Mouse (Mus musculus) NIH3T3 (cell line): ENCODE results near the gene BC005537.

ENCODE experiments used
- DNase-seq: peaks from one replicate; pipeline ENCODE4 v3.0.0-alpha.2; 2012; ENCODE audit warnings: low read depth

The BC005537 gene

GRCm38 (mm10) chr13:24844983-24845955, 43.8 kb downstream of the BC005537 start, which contains the start of gene D130043K22Rik:
Gene D130043K22Rik, plus strand, starts transcription at chr13:24845135.
- no peak for DNase-seq

- no peak for DNase-seq
Observed at GRCm38 (mm10) chr13:24849318-24849717, 47.9 kb downstream of the BC005537 start.

DNA sequence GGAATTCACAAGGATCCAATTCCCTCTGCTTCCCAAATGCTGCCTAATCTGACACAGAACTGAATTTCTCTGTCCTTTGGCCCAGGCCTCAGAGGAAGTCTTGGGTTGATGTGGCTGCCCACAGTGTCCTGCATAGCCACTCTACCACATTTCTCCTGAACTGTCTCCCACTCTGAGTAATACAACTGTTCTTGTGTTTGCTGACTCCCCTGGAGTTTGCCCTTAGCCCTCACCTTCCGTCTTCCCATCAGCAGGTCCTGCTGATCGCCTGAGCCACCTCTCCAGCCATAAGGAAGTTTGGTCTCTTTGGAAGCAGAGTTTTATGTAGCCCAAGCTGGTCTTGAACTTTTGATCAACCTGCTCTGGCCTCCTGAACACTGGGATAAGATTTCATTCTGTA, 50.5 kb downstream of the BC005537 start:
- DNase-seq: no peak

DNA sequence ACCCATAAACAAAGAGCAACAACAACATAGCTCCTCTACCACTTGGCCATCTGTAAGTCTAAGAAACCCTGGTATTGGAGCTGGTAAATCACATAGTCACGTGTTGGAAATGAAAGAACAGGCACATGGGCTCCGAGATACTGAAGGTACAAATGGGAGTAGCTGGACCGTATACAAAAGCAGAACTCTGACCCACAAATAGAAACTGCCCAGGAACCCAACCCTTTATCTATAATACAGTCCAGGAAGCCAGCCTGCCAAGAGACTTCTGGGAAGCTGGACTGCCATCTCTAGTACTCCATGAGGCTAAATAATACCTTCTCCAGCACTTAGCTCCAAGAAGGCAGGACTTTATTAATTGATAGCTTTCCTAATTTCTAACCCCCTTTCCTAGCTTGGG, 51.1 kb downstream of the BC005537 start:
- DNase-seq: no peak

DNA sequence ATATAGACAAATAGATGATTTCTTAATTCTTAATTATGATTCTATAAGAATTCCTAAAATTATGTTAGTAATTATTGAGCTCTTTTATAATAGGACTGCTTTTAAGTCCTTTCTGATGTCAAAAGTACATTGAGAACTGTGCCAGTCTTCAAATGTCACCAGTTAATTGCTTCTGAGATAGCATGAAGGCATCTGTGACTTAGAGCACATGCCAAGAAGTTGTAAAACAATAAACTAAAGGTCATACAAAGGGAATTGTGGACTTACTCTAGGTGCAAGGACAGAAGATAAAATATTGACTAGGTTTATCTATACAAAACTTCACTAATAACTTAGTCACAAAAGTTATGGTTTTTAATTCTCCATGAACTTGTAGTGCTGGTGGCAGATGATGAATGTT, 57.7 kb downstream of the BC005537 start:
- no peak for DNase-seq

GRCm38 (mm10) chr13:24861084-24861483, 59.6 kb downstream of the BC005537 start:
- no peak for DNase-seq

DNA sequence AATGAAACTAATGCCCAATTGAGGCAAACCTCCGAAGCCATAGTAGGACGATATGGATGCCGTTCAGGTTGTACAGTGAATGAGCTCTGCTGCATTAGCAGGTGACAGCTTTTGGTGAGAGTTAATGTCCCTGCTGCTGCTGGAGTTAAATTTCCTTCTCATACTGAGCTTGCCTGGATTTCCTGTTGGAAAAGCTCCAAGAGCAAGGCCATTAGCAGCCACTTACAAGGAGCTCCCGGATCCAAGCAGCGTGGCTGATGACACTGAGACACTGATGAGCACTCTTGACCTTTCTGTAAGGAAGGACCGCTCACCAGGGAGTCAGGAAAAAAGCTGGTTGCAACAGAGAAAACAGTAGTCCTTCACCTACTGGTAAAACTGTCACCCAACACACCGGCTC, 60.6 kb downstream of the BC005537 start:
- no peak for DNase-seq

GRCm38 (mm10) chr13:24862520-24862919, 61.1 kb downstream of the BC005537 start:
- DNase-seq: peak; percentile 53
